Mouse (Mus musculus) cortical plate, adult 2 months (tissue): Measurements from ENCODE around the gene Klk1b24. TPM values are rescaled to one million over a fixed set of nuclear protein-coding genes. Genes with fewer than 3 reads are reported as not detected.
"Not testable (repeated sequence)": the region's sequence is repeated elsewhere in the genome, so short reads cannot be mapped to it uniquely, and the experiment has no call there.

Source experiments
- H3K27ac ChIP-seq: fragments of 200-500 bp; 2 replicates; pipeline ENCODE4 v1.5.1; 2012; ENCODE audit warnings: low read length, control low read depth, inconsistent platforms; ENCODE audit not compliant: insufficient read depth
- H3K4me1 ChIP-seq: fragments of 200-500 bp; 2 replicates; pipeline ENCODE4 v1.6.1; 2011; ENCODE audit warnings: low read length; ENCODE audit not compliant: control insufficient read depth, insufficient read depth
- H3K4me3 ChIP-seq: fragments of 200-500 bp; 2 replicates; pipeline ENCODE4 v1.5.1; 2011; ENCODE audit warnings: mild to moderate bottlenecking, low read length, control low read depth; ENCODE audit not compliant: insufficient read depth
- CTCF ChIP-seq: fragments of 200-500 bp; IDR thresholded peaks from 2 replicates; pipeline ENCODE4 v1.5.1; 2011; ENCODE audit warnings: mild to moderate bottlenecking, control low read depth, low read length; ENCODE audit not compliant: insufficient read depth; ENCODE audit errors: extremely low read depth
- POLR2A ChIP-seq: fragments of 200-500 bp; IDR thresholded peaks from 2 replicates; pipeline ENCODE4 v1.6.1; 2011; ENCODE audit warnings: mild to moderate bottlenecking, low read length, control low read depth; ENCODE audit not compliant: insufficient read depth; ENCODE audit errors: extremely low read depth
- polyA plus RNA-seq: library from polyadenylated mRNA; depleted of rRNA; stranded (reverse); fragments of >200 nt; gene quantifications from 2 replicates; pipeline ENCODE4 v1.2.3, GENCODE M21; 2012; rRNA removed

Gene Klk1b24
- polyA plus RNA-seq = not detected in 2 replicates

DNA sequence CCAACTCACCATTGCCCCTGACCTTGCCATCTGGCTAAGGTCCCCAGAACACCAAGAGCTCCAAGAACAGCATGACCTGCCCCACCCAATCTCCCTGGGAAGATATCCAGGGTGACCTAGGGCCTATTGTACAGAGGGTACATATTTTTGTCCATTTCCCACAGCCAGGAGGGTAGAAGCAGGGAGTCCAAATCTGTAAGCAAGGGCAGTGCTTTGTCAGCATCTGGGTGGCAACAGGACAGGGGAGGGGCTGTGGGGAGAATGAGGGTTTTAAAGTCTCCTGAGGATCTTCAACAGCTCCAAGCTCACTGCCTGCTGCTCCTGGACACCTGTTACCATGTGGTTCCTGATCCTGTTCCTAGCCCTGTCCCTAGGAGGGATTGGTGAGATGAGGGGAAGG lies at the start of gene Klk1b24:
Gene Klk1b24, plus strand, starts transcription at position 301 of the 400 bp plus-strand sequence.
- not testable (repeated sequence) for H3K27ac ChIP-seq, H3K4me1 ChIP-seq, H3K4me3 ChIP-seq

DNA sequence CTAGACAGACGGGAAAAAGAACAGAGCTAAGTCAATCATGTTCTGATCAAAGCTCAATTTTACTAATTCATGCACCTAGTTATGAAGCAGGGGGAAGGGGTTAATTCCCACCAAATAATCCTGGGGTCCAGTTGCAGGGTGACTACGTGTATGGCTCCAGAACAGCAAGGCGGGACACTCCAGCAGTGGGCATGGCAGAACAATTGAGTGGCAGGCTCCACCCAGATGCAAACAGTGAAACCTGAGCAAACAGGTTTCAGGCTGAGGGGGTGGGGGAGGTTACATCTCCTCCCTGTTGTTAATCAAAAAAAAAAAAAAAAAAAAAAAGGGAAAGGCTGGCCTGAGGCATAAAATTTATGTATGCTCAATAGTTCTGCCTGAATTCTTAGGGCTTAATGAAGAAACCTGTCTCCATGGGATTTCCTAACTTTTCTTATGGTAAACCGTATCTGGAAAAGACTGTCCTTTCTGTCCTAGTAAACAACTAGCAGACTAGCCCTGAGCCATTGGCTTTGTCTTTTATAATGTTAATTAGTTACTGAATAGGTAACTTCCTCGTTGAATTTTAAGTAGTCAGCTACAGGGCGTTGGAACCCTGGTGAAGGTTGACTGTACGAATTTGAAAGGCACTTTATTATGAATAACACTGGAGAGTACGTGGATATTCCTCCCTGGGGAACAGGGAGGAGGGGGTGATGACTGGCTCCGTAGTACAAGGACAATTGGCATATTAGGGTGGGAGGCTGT lies 8.6 kb upstream of the Klk1b24 start:
- H3K27ac ChIP-seq = no peak overlapping the region
- no peaks in the 10 kb centered on the region for H3K4me1 ChIP-seq
- no peak for TF ChIP-seq POLR2A
- no peak for TF ChIP-seq CTCF
- no peak overlapping the region for H3K4me3 ChIP-seq

DNA sequence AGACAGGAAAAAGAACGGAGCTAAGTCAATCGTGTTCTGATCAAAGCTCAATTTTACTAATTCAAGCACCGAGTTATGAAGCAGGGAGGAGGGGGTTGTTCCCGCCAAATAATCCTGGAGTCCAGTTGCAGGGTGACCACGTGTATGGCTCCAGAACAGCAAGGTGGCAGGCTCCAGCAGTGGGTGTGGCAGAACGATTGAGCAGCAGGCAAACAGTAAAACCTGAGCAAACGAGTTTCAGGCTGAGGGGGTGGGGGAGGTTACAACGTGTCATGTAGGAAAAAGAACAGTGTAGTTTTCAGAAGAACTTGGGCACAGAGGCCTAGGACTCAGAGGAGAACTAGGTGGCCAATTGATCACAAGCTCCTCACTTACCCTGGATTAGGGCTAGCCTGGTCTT lies 1.5 kb upstream of the Klk1b24 start:
- not testable (repeated sequence) for H3K4me3 ChIP-seq, H3K27ac ChIP-seq, H3K4me1 ChIP-seq

- not testable (repeated sequence) for H3K4me3 ChIP-seq, H3K4me1 ChIP-seq, H3K27ac ChIP-seq
These were observed 5.4 kb downstream of the Klk1b24 start for GRCm38 (mm10) chr7:44193466-44193865.

DNA sequence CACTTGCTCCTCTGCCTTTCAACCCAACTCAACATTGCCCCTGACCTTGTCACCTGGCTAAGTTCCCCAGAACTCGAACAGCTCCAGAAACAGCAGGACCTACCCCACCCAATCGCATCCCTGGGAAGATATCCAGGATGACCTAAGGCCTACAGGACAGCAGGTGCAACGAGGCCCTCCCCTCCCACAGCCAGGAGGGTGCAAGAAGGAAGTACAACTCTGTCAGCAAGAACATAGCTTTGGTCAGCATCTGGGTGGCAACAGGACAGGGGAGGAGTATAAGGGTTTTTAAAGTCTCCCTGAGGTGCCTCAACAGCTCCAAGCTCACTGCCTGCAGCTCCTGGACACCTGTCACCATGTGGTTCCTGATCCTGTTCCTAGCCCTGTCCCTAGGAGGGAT lies 9.9 kb downstream of the Klk1b24 start, which contains the start of gene Klk1b3:
Gene Klk1b3, plus strand, starts transcription at position 301 of the 400 bp plus-strand sequence.
- no peak within 1 kb of the TSS for H3K27ac ChIP-seq

DNA sequence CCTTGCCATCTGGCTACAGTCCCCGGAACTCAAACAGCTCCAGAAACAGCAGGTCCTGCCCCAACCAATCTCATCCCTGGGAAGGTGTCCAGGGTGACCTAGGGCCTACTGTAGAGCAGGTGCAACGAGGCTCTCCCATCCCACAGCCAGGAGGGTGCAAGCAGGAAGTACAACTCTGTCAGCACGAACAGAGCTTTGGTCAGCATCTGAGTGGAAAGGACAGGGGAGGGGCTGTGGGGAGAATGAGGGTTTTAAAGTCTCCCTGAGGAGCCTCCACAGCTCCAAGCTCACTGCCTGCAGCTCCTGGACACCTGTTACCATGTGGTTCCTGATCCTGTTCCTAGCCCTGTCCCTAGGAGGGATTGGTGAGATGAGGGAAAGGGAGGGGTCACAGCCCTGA lies 19.1 kb downstream of the Klk1b24 start, which contains the start of gene Klk1b4:
Gene Klk1b4, plus strand, starts transcription at position 301 of the 400 bp plus-strand sequence.
- not testable (repeated sequence) for H3K4me3 ChIP-seq, H3K4me1 ChIP-seq, H3K27ac ChIP-seq

More for the DNA sequence above, 9.9 kb downstream of the Klk1b24 start, which contains the start of gene Klk1b3:
- Histone ChIP-seq H3K4me1 (no peaks in the 10 kb centered on the region), H3K4me3 (no peak within 1 kb of the TSS)
- TF ChIP-seq POLR2A (no peak), CTCF (no peak)

DNA sequence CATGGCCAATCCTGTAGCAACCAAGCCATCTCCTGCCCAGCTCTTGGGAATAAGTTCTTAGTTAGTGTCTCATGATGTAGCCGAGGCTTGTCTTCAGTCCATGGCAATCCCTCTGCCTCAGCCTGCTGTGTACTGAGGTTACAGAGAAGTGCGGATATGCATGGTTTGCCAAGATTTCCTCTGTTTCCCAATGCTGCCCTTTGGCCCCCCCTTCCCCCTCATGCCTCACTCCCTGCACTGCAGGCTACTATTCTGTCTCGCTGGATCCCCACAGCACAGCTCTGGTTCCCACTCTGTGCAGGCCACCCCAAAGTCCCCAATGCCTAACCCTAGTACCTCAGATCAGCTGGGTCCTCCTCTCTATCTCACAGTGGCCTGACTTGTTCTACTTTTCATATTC lies 20.3 kb downstream of the Klk1b24 start:
- H3K4me3 ChIP-seq = no peak overlapping the region
- TF ChIP-seq POLR2A (no peak), CTCF (no peak)
- H3K27ac ChIP-seq = no peak overlapping the region
- H3K4me1 ChIP-seq = no peaks in the 10 kb centered on the region

DNA sequence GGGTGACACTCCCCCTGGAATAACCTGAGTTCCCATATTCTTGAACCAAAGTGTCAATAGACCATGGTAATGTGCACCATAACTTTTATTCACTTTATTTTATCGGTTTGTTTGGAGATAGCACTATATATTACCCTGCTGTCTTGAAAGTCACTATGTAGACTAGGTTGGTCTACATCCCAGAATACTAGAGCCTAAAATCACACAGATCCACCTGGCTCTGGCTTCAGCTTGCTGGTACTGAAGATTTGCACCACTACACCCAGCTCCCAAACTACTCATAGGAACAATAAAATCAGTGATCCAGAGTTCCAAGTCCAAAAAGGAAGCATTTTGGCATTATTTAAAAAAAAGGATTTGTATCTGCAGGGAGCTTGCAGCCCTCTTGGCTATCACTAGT lies 27.6 kb downstream of the Klk1b24 start, which contains the start of gene Klk1b5:
Gene Klk1b5, plus strand, starts transcription at position 301 of the 400 bp plus-strand sequence.
- no peak for TF ChIP-seq POLR2A
- TF ChIP-seq CTCF = no peak
- Histone ChIP-seq H3K4me1 (no peaks in the 10 kb centered on the region), H3K4me3 (no peak within 1 kb of the TSS), H3K27ac (no peak within 1 kb of the TSS)

GRCm38 (mm10) chr7:44221601-44222000 lies 33.6 kb downstream of the Klk1b24 start:
- not testable (repeated sequence) for H3K4me1 ChIP-seq, H3K27ac ChIP-seq, H3K4me3 ChIP-seq

GRCm38 (mm10) chr7:44222335-44222734 lies 34.3 kb downstream of the Klk1b24 start:
- H3K4me3 ChIP-seq, H3K4me1 ChIP-seq, H3K27ac ChIP-seq: not testable (repeated sequence)

DNA sequence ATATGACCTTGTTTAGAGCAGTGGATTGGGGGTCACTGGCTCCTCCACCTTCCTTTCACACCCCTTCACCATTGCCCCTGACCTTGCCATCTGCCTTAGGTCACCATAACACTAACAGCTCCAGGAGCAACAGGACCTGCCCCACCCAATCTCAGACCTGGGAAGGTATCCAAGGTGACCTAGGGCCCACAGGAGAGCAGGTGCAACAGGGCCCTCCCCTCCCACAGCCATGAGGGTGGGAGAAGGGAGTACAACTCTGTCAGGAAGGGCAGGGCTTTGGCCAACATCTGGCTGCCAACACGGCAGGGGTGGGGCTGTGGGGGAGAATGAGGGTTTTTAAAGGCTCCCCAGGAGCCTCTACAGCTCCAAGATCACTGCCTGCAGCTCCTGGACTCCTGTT lies 37.0 kb downstream of the Klk1b24 start, which contains the start of gene Klk1:
Gene Klk1, plus strand, starts transcription at position 285 of the 400 bp plus-strand sequence.
- Histone ChIP-seq H3K27ac (no peak within 1 kb of the TSS), H3K4me1 (no peaks in the 10 kb centered on the region), H3K4me3 (no peak within 1 kb of the TSS)
- no peak for TF ChIP-seq POLR2A
- no peak for TF ChIP-seq CTCF
